Mouse (Mus musculus) limb, embryonic 15.5 days (tissue): Measurements from ENCODE around the gene Rpp40. TPM values are rescaled to one million over a fixed set of nuclear protein-coding genes. Genes with fewer than 3 reads are reported as not detected.

Source experiments
- ATAC-seq: fragments of 200-750 bp; cut with Nextera tagmentation; 2 replicates; pipeline ENCODE4 v1.8.0; 2017; ENCODE audit warnings: low read depth, moderate TSS enrichment; ENCODE audit not compliant: insufficient number of reproducible peaks, low FRiP score, low TSS enrichment
- H3K27ac ChIP-seq: fragments of 300-500 bp; sonication (generic); 2 replicates; pipeline ENCODE4 v1.5.1; 2015; ENCODE audit warnings: moderate library complexity, mild to moderate bottlenecking, inconsistent platforms
- H3K27me3 ChIP-seq: fragments of 300-500 bp; sonication (generic); 2 replicates; pipeline ENCODE4 v1.6.1; 2015; ENCODE audit warnings: inconsistent platforms
- H3K36me3 ChIP-seq: fragments of 300-500 bp; sonication (generic); 2 replicates; pipeline ENCODE4 v1.6.1; 2015; ENCODE audit warnings: inconsistent platforms
- H3K4me1 ChIP-seq: fragments of 300-500 bp; sonication (generic); 2 replicates; pipeline ENCODE4 v1.6.1; 2015; ENCODE audit warnings: inconsistent platforms
- H3K4me2 ChIP-seq: fragments of 300-500 bp; sonication (generic); 2 replicates; pipeline ENCODE4 v1.6.1; 2015; ENCODE audit warnings: mild to moderate bottlenecking, inconsistent platforms
- H3K4me3 ChIP-seq: fragments of 300-500 bp; sonication (generic); 2 replicates; pipeline ENCODE4 v1.5.1; 2015; ENCODE audit warnings: mild to moderate bottlenecking, inconsistent platforms
- H3K9ac ChIP-seq: fragments of 300-500 bp; sonication (generic); 2 replicates; pipeline ENCODE4 v1.6.1; 2015; ENCODE audit warnings: inconsistent platforms
- H3K9me3 ChIP-seq: fragments of 300-500 bp; sonication (generic); 2 replicates; pipeline ENCODE4 v1.6.1; 2016; ENCODE audit warnings: inconsistent platforms
- WGBS: fragments of 180-500 bp; shearing (Covaris S2); methylation state at CpG from one replicate; pipeline ENCODE4 v1.1.7; 2015; 5-methylcytosine and 5-hydroxymethylcytosine counted together
- polyA plus RNA-seq: library from polyadenylated mRNA; unstranded; fragments of >200 nt; fragmentation: Nextera tagmentation; extraction: Ambion mirVana; gene quantifications from 2 replicates; pipeline ENCODE4 v1.2.1, GENCODE M21; 2015

Rpp40 gene
- 16.6 and 18.2 TPM in 2 replicates for polyA plus RNA-seq

DNA sequence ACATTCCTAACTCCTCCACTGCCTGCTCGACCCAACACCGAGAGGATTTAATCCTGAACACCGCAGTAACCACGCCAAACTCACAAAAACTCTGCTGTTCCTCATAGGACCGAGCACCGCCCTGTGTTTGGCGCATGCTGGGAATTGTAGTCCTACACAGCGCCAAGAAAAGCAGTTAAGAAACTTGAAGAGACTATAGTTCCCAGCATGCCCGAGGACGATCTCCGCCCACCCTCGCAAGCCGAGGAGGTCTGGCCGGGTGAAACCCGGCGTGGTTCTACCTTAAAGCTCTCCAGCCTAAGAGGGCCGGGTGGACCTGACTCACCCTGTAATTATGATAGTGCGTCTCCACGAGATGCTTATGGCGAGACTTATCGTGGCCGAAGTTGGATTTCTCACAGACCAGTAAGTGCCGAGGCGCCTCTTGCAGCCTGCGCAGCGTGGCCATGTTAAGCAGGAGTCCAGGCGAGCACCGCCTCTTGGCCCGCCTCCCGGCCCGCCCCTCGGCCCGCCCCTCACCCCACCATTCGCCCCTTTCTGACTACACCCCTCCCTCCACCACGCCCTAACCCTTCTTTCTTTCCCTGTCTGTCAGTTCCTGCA, at the start of gene Rpp40:
TSS of gene Rpp40 (minus strand) at position 481 of the 603 bp plus-strand sequence.
- peak; percentile 100 for ATAC-seq
- Histone ChIP-seq H3K4me1 (0 out of 2 replicates have a peak, but pooled peaks cover 3% of the 10 kb centered on the region), H3K4me2 (peak within 1 kb of the TSS; percentile 65), H3K9me3 (no peaks in the 10 kb centered on the region), H3K27me3 (no peaks in the 10 kb centered on the region), H3K36me3 (0 out of 2 replicates have a peak, but pooled peaks cover 5% of the 10 kb centered on the region), H3K4me3 (peak within 1 kb of the TSS; percentile 72), H3K9ac (peak within 1 kb of the TSS; percentile 35; the same call in 1 of the 2 replicates), H3K27ac (no peak within 1 kb of the TSS)
- under 1% methylated on average over 31 of the region's 35 CpGs for WGBS

- ATAC-seq, result no peak
- Histone ChIP-seq H3K9me3 (no peaks in the 10 kb centered on the region), H3K4me2 (no peak overlapping the region), H3K36me3 (no peaks in the 10 kb centered on the region), H3K4me3 (no peak overlapping the region), H3K27me3 (no peaks in the 10 kb centered on the region), H3K27ac (no peak overlapping the region), H3K9ac (no peak overlapping the region), H3K4me1 (no peaks in the 10 kb centered on the region)
- WGBS, result 68% methylated on average over 17 of the region's 17 CpGs
Observed at GRCm38 (mm10) chr13:35949814-35950455, 43.8 kb upstream of the Rpp40 start.

DNA sequence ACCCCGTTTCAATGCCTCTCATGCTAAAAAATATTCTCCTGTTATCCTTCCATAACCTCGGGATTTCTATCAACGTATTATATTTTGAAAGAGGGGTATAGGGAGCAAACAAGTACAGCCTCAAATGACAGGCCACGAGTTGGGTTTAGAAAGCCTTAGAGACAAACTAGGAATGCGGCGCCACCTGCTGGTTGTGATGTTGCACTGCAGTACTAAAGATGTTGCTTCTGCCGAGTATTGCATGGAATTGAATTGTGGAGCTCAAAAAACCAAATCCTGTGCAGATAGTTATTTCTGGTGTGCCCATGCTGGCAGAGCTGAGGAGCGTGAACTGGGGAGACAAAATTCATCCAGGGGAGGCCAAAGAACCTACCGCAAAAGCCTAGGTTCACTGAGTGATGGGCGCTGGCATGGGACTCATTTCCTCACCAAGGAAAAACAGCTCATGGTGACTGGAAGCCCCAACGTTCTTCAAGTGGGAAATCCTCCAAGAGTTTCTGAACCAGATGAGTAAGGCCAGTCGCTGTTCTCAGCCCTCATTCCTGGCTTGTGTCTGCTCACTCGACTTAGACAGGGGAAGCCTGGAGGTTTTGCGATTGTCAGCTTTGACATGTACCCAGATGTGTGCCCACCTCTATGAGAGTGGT, 41.3 kb upstream of the Rpp40 start:
- no peak overlapping the region for H3K4me3 ChIP-seq
- 19% methylated on average over 14 of the region's 14 CpGs for whole genome bisulfite sequencing
- H3K27me3 ChIP-seq, result no peaks in the 10 kb centered on the region
- H3K4me1 ChIP-seq, result no peaks in the 10 kb centered on the region
- H3K4me2 ChIP-seq, result no peak overlapping the region
- no peak overlapping the region for H3K27ac ChIP-seq
- no peak overlapping the region for H3K9ac ChIP-seq
- no peak for ATAC-seq
- no peaks in the 10 kb centered on the region for H3K36me3 ChIP-seq
- H3K9me3 ChIP-seq, result no peaks in the 10 kb centered on the region

DNA sequence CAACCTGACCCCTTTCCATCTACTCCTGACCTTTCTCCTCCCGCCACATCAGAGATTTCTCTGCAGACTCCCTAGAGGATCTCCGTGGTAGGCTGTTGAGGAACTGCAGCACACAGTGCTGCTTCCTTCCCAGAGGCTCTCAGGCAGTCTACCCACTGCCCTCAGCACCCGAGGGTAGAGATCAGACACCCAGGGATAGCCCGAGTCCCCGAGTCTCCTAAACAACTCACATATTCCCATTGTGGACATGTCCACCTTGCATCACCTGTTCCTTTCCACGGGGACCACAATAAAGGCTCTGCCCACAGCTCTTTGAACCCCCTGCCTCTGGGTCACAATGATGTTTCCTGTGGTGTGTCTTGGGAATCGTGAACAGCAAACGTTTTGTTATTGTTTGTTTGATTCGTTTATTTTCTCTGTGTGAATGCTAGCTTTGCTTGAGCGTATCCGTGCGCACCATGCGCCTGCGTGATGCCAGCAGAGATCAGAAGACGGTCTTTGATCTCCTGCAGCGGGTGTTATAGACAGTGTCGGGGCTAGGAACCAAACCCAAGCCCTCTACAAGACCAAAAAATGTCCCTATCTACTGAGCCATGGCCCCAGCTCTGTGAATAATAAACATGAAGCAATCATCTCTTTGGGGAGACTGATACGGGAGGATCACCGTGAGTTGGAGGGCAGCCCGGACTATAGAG, 40.6 kb upstream of the Rpp40 start:
- H3K4me3 ChIP-seq, result no peak overlapping the region
- no peak overlapping the region for H3K4me2 ChIP-seq
- H3K9me3 ChIP-seq, result no peaks in the 10 kb centered on the region
- H3K36me3 ChIP-seq, result no peaks in the 10 kb centered on the region
- 73% methylated on average over 20 of the region's 20 CpGs for WGBS
- no peaks in the 10 kb centered on the region for H3K27me3 ChIP-seq
- H3K9ac ChIP-seq, result no peak overlapping the region
- H3K4me1 ChIP-seq, result no peaks in the 10 kb centered on the region
- no peak for ATAC-seq
- H3K27ac ChIP-seq, result no peak overlapping the region

- 82% methylated on average over 5 of the region's 5 CpGs for WGBS
Observed at GRCm38 (mm10) chr13:35940934-35941333, 34.8 kb upstream of the Rpp40 start.

GRCm38 (mm10) chr13:35939871-35940665, 33.9 kb upstream of the Rpp40 start:
- H3K4me3 ChIP-seq, result no peak overlapping the region
- no peaks in the 10 kb centered on the region for H3K36me3 ChIP-seq
- 56% methylated on average over 18 of the region's 18 CpGs for WGBS
- H3K4me1 ChIP-seq, result no peaks in the 10 kb centered on the region
- ATAC-seq, result no peak
- H3K27me3 ChIP-seq, result no peaks in the 10 kb centered on the region
- H3K27ac ChIP-seq, result no peak overlapping the region
- H3K9me3 ChIP-seq, result no peaks in the 10 kb centered on the region
- H3K4me2 ChIP-seq, result no peak overlapping the region
- no peak overlapping the region for H3K9ac ChIP-seq

More at GRCm38 (mm10) chr13:35940934-35941333, 34.8 kb upstream of the Rpp40 start:
- ATAC-seq, result no peak
- Histone ChIP-seq H3K36me3 (no peaks in the 10 kb centered on the region), H3K4me3 (no peak overlapping the region), H3K27me3 (no peaks in the 10 kb centered on the region), H3K4me1 (no peaks in the 10 kb centered on the region), H3K4me2 (no peak overlapping the region), H3K9me3 (no peaks in the 10 kb centered on the region), H3K9ac (no peak overlapping the region), H3K27ac (no peak overlapping the region)

DNA sequence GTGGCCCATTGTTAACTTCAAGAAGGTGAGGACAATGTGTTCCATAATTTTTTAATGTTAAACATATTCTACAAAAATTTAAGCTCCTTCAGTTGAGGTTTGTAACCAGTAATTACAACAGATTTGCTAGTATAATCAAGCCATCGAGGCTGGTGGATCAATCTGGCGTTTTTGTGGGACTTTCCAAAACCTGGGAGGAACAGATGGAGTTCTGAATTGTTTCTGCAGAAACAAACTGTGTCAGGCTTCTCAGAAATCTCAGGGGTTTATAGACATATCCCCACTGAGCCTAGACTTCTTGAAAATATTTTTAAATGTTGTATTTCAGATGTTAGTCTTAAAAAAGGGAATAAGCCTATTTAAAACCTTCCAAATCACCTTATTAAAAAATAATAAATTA, 31.8 kb upstream of the Rpp40 start:
- no peaks in the 10 kb centered on the region for H3K27me3 ChIP-seq
- no peak for ATAC-seq
- 51% methylated on average over 2 of the region's 2 CpGs for WGBS

DNA sequence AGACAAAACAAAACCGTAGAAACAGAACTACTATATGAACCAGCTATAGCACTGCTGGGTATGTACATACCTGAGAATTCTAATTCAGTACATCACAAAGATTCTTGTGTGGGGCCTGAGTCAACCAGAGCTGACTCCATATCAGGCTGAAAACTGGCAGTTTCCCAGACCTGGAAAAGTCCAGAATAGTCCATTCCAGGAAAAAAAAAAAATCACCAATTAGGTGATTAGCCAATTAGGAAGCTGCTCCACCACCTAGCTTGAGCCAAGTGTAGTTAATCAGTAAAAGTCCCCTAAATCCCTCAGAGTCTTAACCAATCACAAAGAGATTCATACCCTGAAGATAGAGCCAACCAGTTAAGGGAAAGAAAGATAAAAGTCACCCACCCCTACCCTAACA, 5.3 kb upstream of the Rpp40 start:
- Histone ChIP-seq H3K36me3 (no peaks in the 10 kb centered on the region), H3K27ac (no peak overlapping the region), H3K27me3 (no peaks in the 10 kb centered on the region), H3K4me3 (no peak overlapping the region), H3K4me2 (no peak overlapping the region), H3K9ac (no peak overlapping the region), H3K9me3 (no peaks in the 10 kb centered on the region), H3K4me1 (0 out of 2 replicates have a peak, but pooled peaks cover 1% of the 10 kb centered on the region)
- WGBS, result 91% methylated on average over 1 of the region's 1 CpGs
- no peak for ATAC-seq

More for the DNA sequence above, 31.8 kb upstream of the Rpp40 start:
- no peak overlapping the region for H3K4me2 ChIP-seq
- no peaks in the 10 kb centered on the region for H3K9me3 ChIP-seq
- no peaks in the 10 kb centered on the region for H3K36me3 ChIP-seq
- no peak overlapping the region for H3K9ac ChIP-seq
- H3K27ac ChIP-seq, result no peak overlapping the region
- no peaks in the 10 kb centered on the region for H3K4me1 ChIP-seq
- H3K4me3 ChIP-seq, result no peak overlapping the region

- Histone ChIP-seq H3K4me3 (peak overlapping the region; percentile 72), H3K9me3 (no peaks in the 10 kb centered on the region), H3K27me3 (no peaks in the 10 kb centered on the region), H3K27ac (no peak overlapping the region), H3K36me3 (0 out of 2 replicates have a peak, but pooled peaks cover 6% of the 10 kb centered on the region), H3K4me2 (peak overlapping the region; percentile 65), H3K4me1 (0 out of 2 replicates have a peak, but pooled peaks cover 3% of the 10 kb centered on the region), H3K9ac (peak overlapping the region; percentile 35; the same call in 1 of the 2 replicates)
- 2% methylated on average over 13 of the region's 13 CpGs for WGBS
- no peak for ATAC-seq
Observed at GRCm38 (mm10) chr13:35905378-35905777, 781 bp downstream of the Rpp40 start.

DNA sequence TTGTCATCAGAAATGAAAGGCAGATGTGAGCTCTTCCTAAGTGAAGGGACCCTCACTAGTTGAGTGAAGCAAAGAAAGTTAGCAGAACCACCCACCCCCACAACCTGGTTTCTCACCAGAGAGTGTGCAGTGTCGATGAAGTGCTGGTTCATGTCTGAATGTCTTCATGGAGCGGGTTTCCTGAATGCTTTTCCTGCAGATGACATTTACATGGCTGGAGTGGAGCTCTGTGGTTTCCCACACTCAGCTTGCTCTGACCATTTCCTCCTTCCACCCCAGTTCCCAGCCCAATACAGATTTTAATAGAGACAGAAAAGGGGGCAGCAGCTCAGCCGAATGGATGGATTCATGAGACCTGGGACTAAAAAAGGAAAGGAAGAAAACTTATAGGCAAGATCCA, 13.3 kb downstream of the Rpp40 start:
- H3K27me3 ChIP-seq, result no peaks in the 10 kb centered on the region
- H3K36me3 ChIP-seq, result peaks cover 16% of the 10 kb centered on the region
- no peak for ATAC-seq
- WGBS, result 71% methylated on average over 3 of the region's 3 CpGs
- H3K9me3 ChIP-seq, result no peaks in the 10 kb centered on the region
- H3K4me3 ChIP-seq, result no peak overlapping the region
- H3K4me1 ChIP-seq, result no peaks in the 10 kb centered on the region
- H3K9ac ChIP-seq, result no peak overlapping the region
- no peak overlapping the region for H3K27ac ChIP-seq
- no peak overlapping the region for H3K4me2 ChIP-seq

GRCm38 (mm10) chr13:35886121-35886725, 19.9 kb downstream of the Rpp40 start:
- H3K4me1 ChIP-seq, result peaks cover 14% of the 10 kb centered on the region
- H3K4me3 ChIP-seq, result no peak overlapping the region
- no peak overlapping the region for H3K9ac ChIP-seq
- no peak overlapping the region for H3K4me2 ChIP-seq
- H3K27ac ChIP-seq, result no peak overlapping the region
- no peak for ATAC-seq
- no peaks in the 10 kb centered on the region for H3K27me3 ChIP-seq
- WGBS, result 26% methylated on average over 15 of the region's 15 CpGs
- H3K36me3 ChIP-seq, result no peaks in the 10 kb centered on the region
- H3K9me3 ChIP-seq, result no peaks in the 10 kb centered on the region
